ENCODE assay signal across 17 mouse cellular contexts in the genomic region with DNA sequence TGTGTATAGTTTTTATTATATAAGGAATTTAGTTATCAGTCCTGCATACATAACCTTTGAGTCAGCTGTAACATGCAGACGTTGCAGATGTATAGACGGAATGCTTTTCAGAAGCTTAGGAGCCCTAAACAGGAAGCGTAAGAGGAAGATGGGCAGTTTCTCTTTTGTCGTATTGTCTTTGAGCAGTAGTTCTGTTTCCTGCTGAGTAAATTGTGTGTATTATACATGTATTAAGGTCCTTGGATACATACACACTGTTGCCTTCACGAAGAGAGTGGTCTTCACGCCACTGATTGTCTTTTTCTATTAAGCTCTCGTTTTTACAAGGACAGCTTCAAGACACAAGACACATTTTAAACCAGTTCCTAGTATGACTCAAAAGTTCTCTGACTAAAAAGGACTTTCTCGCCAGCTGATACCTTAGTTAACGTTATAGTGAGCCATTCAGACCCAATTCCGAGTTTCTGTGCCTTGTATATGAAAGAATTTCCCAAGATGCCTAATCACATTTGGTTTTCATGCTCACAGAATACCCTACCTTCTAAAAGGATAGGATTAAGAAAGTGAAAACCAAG.
DNase-seq lines count a peak whose midpoint lies in the region; ATAC-seq and TF ChIP-seq lines count a peak whose summit lies in the region.
"Had no signal": no experiment of that assay in that cellular context is flagged by ENCODE, and none has a peak within 500 bp of the region (broad histone marks: within the 10 kb centered on the region; RNA-seq: fewer than 3 reads in every experiment).

No protein-coding gene starts in this region.

- H3K9me3 ChIP-seq in heart, embryonic 16.5 days (replicated peaks; ENCODE audit: control insufficient read depth, low read length), result no peaks in the 10 kb centered on the region
- H3K9me3 ChIP-seq: heart, embryonic 10.5 days; hindbrain, embryonic 10.5 days had no signal

- no peaks in the 10 kb centered on the region for H3K4me1 ChIP-seq in heart, embryonic 16.5 days (ENCODE audit: control insufficient read depth, insufficient read depth, low read length)
- H3K4me1 ChIP-seq in embryonic fibroblast, embryonic 13.5 days (ENCODE audit: control insufficient read depth, insufficient read depth, low read length), result no peaks in the 10 kb centered on the region
- H3K4me1 ChIP-seq: heart, embryonic 10.5 days; hindbrain, embryonic 10.5 days had no signal

- WGBS in heart, embryonic 16.5 days, result 81% methylated on average over 10 of the region's 10 CpGs

- H3K4me2 ChIP-seq in heart, embryonic 16.5 days (ENCODE audit: low read depth, low read length), result no peak overlapping the region

- no peak for TF ChIP-seq CTCF in embryonic fibroblast, embryonic 13.5 days (IDR thresholded peaks at IDR 0.05; ENCODE audit: borderline replicate concordance, insufficient read depth, low read length)

- peaks cover 34% of the 10 kb centered on the region for H3K36me3 ChIP-seq in heart, embryonic 16.5 days (ENCODE audit: control insufficient read depth, insufficient read depth)

- peak overlapping the region; percentile 23; the same call in 1 of the 2 replicates for H3K27ac ChIP-seq in heart, embryonic 16.5 days (ENCODE audit: low read length)
- H3K27ac ChIP-seq in embryonic fibroblast, embryonic 13.5 days (ENCODE audit: insufficient read depth, low read length), result peak overlapping the region; percentile 52; the same call in 1 of the 2 replicates
- H3K27ac ChIP-seq: heart, embryonic 10.5 days; hindbrain, embryonic 10.5 days; stomach, postnatal 0 days had no signal

- no peaks in the 10 kb centered on the region for H3K27me3 ChIP-seq in heart, embryonic 16.5 days (ENCODE audit: control insufficient read depth, insufficient read depth, low read length)

- ATAC-seq in heart, embryonic 16.5 days (replicated peaks; ENCODE audit: extremely low read depth, insufficient read depth, low FRiP score), result no peak
- ATAC-seq: forebrain, embryonic 14.5 days had no signal

- no peak overlapping the region for H3K4me3 ChIP-seq in heart, embryonic 16.5 days (ENCODE audit: low read length)
- no peak overlapping the region for H3K4me3 ChIP-seq in embryonic fibroblast, embryonic 13.5 days (ENCODE audit: insufficient read depth, low read length)
- H3K4me3 ChIP-seq: heart, embryonic 10.5 days; hindbrain, embryonic 10.5 days had no signal

- no peak overlapping the region for H3K9ac ChIP-seq in heart, embryonic 16.5 days (ENCODE audit: low read length)

- no peak for TF ChIP-seq POLR2A in embryonic fibroblast, embryonic 13.5 days (IDR thresholded peaks at IDR 0.05; ENCODE audit: low read depth, low read length)

- intact Hi-C loops in heart, postnatal 10 days (cut with DNase I), result no loop called here

- DNase-seq in heart, postnatal 10 days, result no peak
- DNase-seq in spleen, postnatal 36 days (ENCODE audit: low spot score in 2 of 2), result peak; percentile 39 to 58
- DNase-seq in spleen, postnatal 10 days (ENCODE audit: low spot score in 2 of 2), result no peak
- peak; percentile 66 for DNase-seq in naive thymus-derived CD4-positive, alpha-beta T cell, adult 2 months (ENCODE audit: low read depth)
- no peak for DNase-seq in urinary bladder, adult 2 months (ENCODE audit: low spot score)
- no peak for DNase-seq in adrenal gland, postnatal 4 days (ENCODE audit: low spot score in 2 of 2)
- DNase-seq: adrenal gland, adult 8-10 months; cerebellum, adult 9-11 months; gastrocnemius, postnatal 14 days; lung, postnatal 10 days; right cerebral cortex, postnatal 4 days had no signal

Comparison
In these comparisons a context has a peak if more than half of its experiments do, and no peak if none do; other contexts are left out.
1. DNase-seq: peak in spleen, postnatal 36 days (2 of 2) and naive thymus-derived CD4-positive, alpha-beta T cell, adult 2 months (single experiment); none in heart, postnatal 10 days (0 of 2), spleen, postnatal 10 days (0 of 2), urinary bladder, adult 2 months (single experiment) and adrenal gland, postnatal 4 days (0 of 2).